Mouse (Mus musculus): ENCODE measurements at regions not wholly inside any gene's neighbourhood (a gene's known extent, or its start where the extent isn't known, plus 50 kb on each side); places are given as distances from the start of the nearest gene placed in this dataset.

DNA sequence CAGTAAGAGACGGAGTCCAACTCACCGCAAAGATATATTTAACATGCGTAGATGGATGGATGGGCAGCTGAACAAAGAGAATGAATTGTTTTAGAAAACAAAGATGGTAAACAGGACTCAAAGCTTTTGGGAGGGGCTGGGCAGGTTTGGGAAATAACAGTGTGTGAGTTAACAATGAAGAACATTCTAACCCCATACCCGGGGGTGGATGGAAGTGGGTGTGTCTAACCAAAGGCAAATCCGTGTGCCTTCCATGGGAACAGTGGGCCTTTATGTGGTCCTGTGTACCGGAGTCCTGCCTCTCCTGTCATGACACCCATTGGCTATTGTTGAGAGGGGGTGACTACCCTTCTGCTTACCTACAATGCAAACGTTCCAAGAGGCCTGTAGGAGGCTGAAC lies 104.5 kb downstream of the Tomm20 start:
- TF ChIP-seq MYOG (IDR thresholded peaks at IDR 0.05; ENCODE audit: control insufficient read depth, extremely low read depth, insufficient read length): no peak
- no peak for TF ChIP-seq CEBPB (IDR thresholded peaks at IDR 0.05; ENCODE audit: low read depth)
- TF ChIP-seq MAX (IDR thresholded peaks at IDR 0.05): no peak
- TF ChIP-seq MYOD1 (IDR thresholded peaks at IDR 0.05; ENCODE audit: control insufficient read depth, insufficient read length, low read depth): no peak
- TF ChIP-seq CTCF (IDR thresholded peaks at IDR 0.05; ENCODE audit: control insufficient read depth, insufficient read depth, insufficient read length): no peak
- TF ChIP-seq USF1 (IDR thresholded peaks at IDR 0.05; ENCODE audit: low read depth): no peak
- TF ChIP-seq FOSL1 (IDR thresholded peaks at IDR 0.05; ENCODE audit: insufficient read depth, low read length, poor library complexity, severe bottlenecking): no peak
- Histone ChIP-seq H3K4me3 (ENCODE audit: insufficient read depth, poor library complexity, severe bottlenecking) (no peak overlapping the region), H3K27me3 (ENCODE audit: control insufficient read depth, insufficient read depth, insufficient read length) (no peaks in the 10 kb centered on the region), H3K36me3 (ENCODE audit: control insufficient read depth, insufficient read depth) (no peaks in the 10 kb centered on the region), H3ac (ENCODE audit: control insufficient read depth, insufficient read length, low read depth) (no peak overlapping the region), H3K79me3 (ENCODE audit: low read depth) (no peaks in the 10 kb centered on the region), H3K79me2 (ENCODE audit: control insufficient read depth, insufficient read depth) (no peaks in the 10 kb centered on the region)

- Histone ChIP-seq H3ac (ENCODE audit: control insufficient read depth, insufficient read length, low read depth) (peak overlapping the region; percentile 44), H3K79me3 (ENCODE audit: low read depth) (no peaks in the 10 kb centered on the region), H3K79me2 (ENCODE audit: control insufficient read depth, insufficient read depth) (no peaks in the 10 kb centered on the region), H3K36me3 (ENCODE audit: control insufficient read depth, insufficient read depth) (no peaks in the 10 kb centered on the region), H3K27me3 (ENCODE audit: control insufficient read depth, insufficient read depth, insufficient read length) (no peaks in the 10 kb centered on the region), H3K4me3 (ENCODE audit: insufficient read depth, poor library complexity, severe bottlenecking) (no peak overlapping the region)
- TF ChIP-seq MYOD1 (IDR thresholded peaks at IDR 0.05; ENCODE audit: control insufficient read depth, insufficient read length, low read depth) (peak; percentile 75), CEBPB (IDR thresholded peaks at IDR 0.05; ENCODE audit: low read depth) (no peak), MAX (IDR thresholded peaks at IDR 0.05) (peak; percentile 71), MYOG (IDR thresholded peaks at IDR 0.05; ENCODE audit: control insufficient read depth, extremely low read depth, insufficient read length) (no peak), USF1 (IDR thresholded peaks at IDR 0.05; ENCODE audit: low read depth) (peak; percentile 84), FOSL1 (IDR thresholded peaks at IDR 0.05; ENCODE audit: insufficient read depth, low read length, poor library complexity, severe bottlenecking) (peak; percentile 17), CTCF (IDR thresholded peaks at IDR 0.05; ENCODE audit: control insufficient read depth, insufficient read depth, insufficient read length) (peak; percentile 46)
Measured at GRCm38 (mm10) chr8:126839712-126840355, 105.8 kb downstream of the Tomm20 start.

GRCm38 (mm10) chr8:126839039-126839711 lies 106.5 kb downstream of the Tomm20 start:
- Histone ChIP-seq H3K4me3 (ENCODE audit: insufficient read depth, poor library complexity, severe bottlenecking) (no peak overlapping the region), H3K79me3 (ENCODE audit: low read depth) (no peaks in the 10 kb centered on the region), H3K79me2 (ENCODE audit: control insufficient read depth, insufficient read depth) (no peaks in the 10 kb centered on the region), H3K27me3 (ENCODE audit: control insufficient read depth, insufficient read depth, insufficient read length) (no peaks in the 10 kb centered on the region), H3ac (ENCODE audit: control insufficient read depth, insufficient read length, low read depth) (peak overlapping the region; percentile 25), H3K36me3 (ENCODE audit: control insufficient read depth, insufficient read depth) (no peaks in the 10 kb centered on the region)
- TF ChIP-seq MYOD1 (IDR thresholded peaks at IDR 0.05; ENCODE audit: control insufficient read depth, insufficient read length, low read depth): peak; percentile 96
- no peak for TF ChIP-seq CTCF (IDR thresholded peaks at IDR 0.05; ENCODE audit: control insufficient read depth, insufficient read depth, insufficient read length)
- peak; percentile 94 for TF ChIP-seq USF1 (IDR thresholded peaks at IDR 0.05; ENCODE audit: low read depth)
- TF ChIP-seq MYOG (IDR thresholded peaks at IDR 0.05; ENCODE audit: control insufficient read depth, extremely low read depth, insufficient read length): no peak
- no peak for TF ChIP-seq FOSL1 (IDR thresholded peaks at IDR 0.05; ENCODE audit: insufficient read depth, low read length, poor library complexity, severe bottlenecking)
- peak; percentile 41 for TF ChIP-seq MAX (IDR thresholded peaks at IDR 0.05)
- TF ChIP-seq CEBPB (IDR thresholded peaks at IDR 0.05; ENCODE audit: low read depth): no peak

DNA sequence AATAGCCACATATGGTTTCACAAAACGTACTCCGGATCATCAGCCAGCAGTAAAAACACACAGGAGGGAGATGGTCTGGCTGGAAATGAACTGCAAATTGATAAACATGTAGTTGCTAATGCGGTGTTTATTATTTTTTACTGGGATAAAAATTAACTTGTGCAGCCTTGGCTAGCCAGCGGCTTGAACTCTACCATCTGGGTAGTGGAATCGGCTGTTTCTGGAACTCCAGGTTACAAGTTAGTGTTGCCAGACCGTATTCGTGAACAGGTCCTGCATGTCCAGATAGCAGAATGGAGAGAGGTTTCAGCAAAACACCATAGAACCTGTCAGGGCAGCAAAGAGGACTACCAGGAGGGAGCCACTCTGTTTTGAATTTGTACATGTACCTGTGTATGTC lies 107.4 kb downstream of the Tomm20 start:
- no peaks in the 10 kb centered on the region for H3K27me3 ChIP-seq (ENCODE audit: control insufficient read depth, insufficient read depth, insufficient read length)
- no peaks in the 10 kb centered on the region for H3K79me3 ChIP-seq (ENCODE audit: low read depth)
- no peak overlapping the region for H3K4me3 ChIP-seq (ENCODE audit: insufficient read depth, poor library complexity, severe bottlenecking)
- H3K79me2 ChIP-seq (ENCODE audit: control insufficient read depth, insufficient read depth): no peaks in the 10 kb centered on the region
- TF ChIP-seq MYOD1 (IDR thresholded peaks at IDR 0.05; ENCODE audit: control insufficient read depth, insufficient read length, low read depth) (no peak), CTCF (IDR thresholded peaks at IDR 0.05; ENCODE audit: control insufficient read depth, insufficient read depth, insufficient read length) (no peak), MAX (IDR thresholded peaks at IDR 0.05) (no peak), CEBPB (IDR thresholded peaks at IDR 0.05; ENCODE audit: low read depth) (no peak), USF1 (IDR thresholded peaks at IDR 0.05; ENCODE audit: low read depth) (no peak), MYOG (IDR thresholded peaks at IDR 0.05; ENCODE audit: control insufficient read depth, extremely low read depth, insufficient read length) (no peak), FOSL1 (IDR thresholded peaks at IDR 0.05; ENCODE audit: insufficient read depth, low read length, poor library complexity, severe bottlenecking) (no peak)
- H3ac ChIP-seq (ENCODE audit: control insufficient read depth, insufficient read length, low read depth): no peak overlapping the region
- no peaks in the 10 kb centered on the region for H3K36me3 ChIP-seq (ENCODE audit: control insufficient read depth, insufficient read depth)

GRCm38 (mm10) chr8:126837318-126838025 lies 108.2 kb downstream of the Tomm20 start:
- Histone ChIP-seq H3K4me3 (ENCODE audit: insufficient read depth, poor library complexity, severe bottlenecking) (no peak overlapping the region), H3K27me3 (ENCODE audit: control insufficient read depth, insufficient read depth, insufficient read length) (no peaks in the 10 kb centered on the region), H3K36me3 (ENCODE audit: control insufficient read depth, insufficient read depth) (no peaks in the 10 kb centered on the region), H3ac (ENCODE audit: control insufficient read depth, insufficient read length, low read depth) (no peak overlapping the region), H3K79me3 (ENCODE audit: low read depth) (no peaks in the 10 kb centered on the region), H3K79me2 (ENCODE audit: control insufficient read depth, insufficient read depth) (no peaks in the 10 kb centered on the region)
- no peak for TF ChIP-seq MYOG (IDR thresholded peaks at IDR 0.05; ENCODE audit: control insufficient read depth, extremely low read depth, insufficient read length)
- TF ChIP-seq CTCF (IDR thresholded peaks at IDR 0.05; ENCODE audit: control insufficient read depth, insufficient read depth, insufficient read length): no peak
- no peak for TF ChIP-seq CEBPB (IDR thresholded peaks at IDR 0.05; ENCODE audit: low read depth)
- TF ChIP-seq MAX (IDR thresholded peaks at IDR 0.05): no peak
- no peak for TF ChIP-seq FOSL1 (IDR thresholded peaks at IDR 0.05; ENCODE audit: insufficient read depth, low read length, poor library complexity, severe bottlenecking)
